Mouse (Mus musculus): ENCODE data around the gene Nell2.

- TF ChIP-seq CTCF (IDR thresholded peaks at IDR 0.05) (no peak), EP300 (IDR thresholded peaks at IDR 0.05) (no peak)
These were observed 297.2 kb downstream of the Nell2 start for GRCm38 (mm10) chr15:95231171-95231570.

All from lung, postnatal 0 days (tissue).